Mouse (Mus musculus): Measurements from ENCODE around the gene Garnl3. TPM values are rescaled to one million over a fixed set of nuclear protein-coding genes. Genes with fewer than 3 reads are reported as not detected.

The Garnl3 gene
- polyA plus RNA-seq, 1 experiment from 2014 or later, result 2.1 TPM

- H3K9ac ChIP-seq, result no peak overlapping the region
- no peak overlapping the region for H3K4me3 ChIP-seq
- H3K27ac ChIP-seq, result no peak overlapping the region
- no peaks in the 10 kb centered on the region for H3K4me1 ChIP-seq
- no peaks in the 10 kb centered on the region for H3K9me3 ChIP-seq (replicated peaks)
- WGBS (ENCODE audit: insufficient replicate concordance), result 77% methylated on average over 6 of the region's 6 CpGs
- H3K36me3 ChIP-seq, result no peaks in the 10 kb centered on the region
- H3K4me2 ChIP-seq, result no peak overlapping the region
- no peaks in the 10 kb centered on the region for H3K27me3 ChIP-seq (replicated peaks)
- no peak for ATAC-seq
Measured at GRCm38 (mm10) chr2:33169445-33169844, 38.0 kb upstream of the Garnl3 start.

GRCm38 (mm10) chr2:33167060-33167459 is 35.6 kb upstream of the Garnl3 start:
- Histone ChIP-seq H3K27me3 (replicated peaks) (no peaks in the 10 kb centered on the region), H3K36me3 (no peaks in the 10 kb centered on the region), H3K4me1 (no peaks in the 10 kb centered on the region), H3K9ac (no peak overlapping the region), H3K4me2 (no peak overlapping the region), H3K4me3 (no peak overlapping the region), H3K27ac (no peak overlapping the region), H3K9me3 (replicated peaks) (no peaks in the 10 kb centered on the region)
- WGBS (ENCODE audit: insufficient replicate concordance), result 53% methylated on average over 3 of the region's 3 CpGs
- no peak for ATAC-seq

- Histone ChIP-seq H3K4me1 (no peaks in the 10 kb centered on the region), H3K4me3 (no peak overlapping the region), H3K36me3 (no peaks in the 10 kb centered on the region), H3K4me2 (no peak overlapping the region), H3K9ac (no peak overlapping the region), H3K27me3 (replicated peaks) (no peaks in the 10 kb centered on the region), H3K27ac (no peak overlapping the region), H3K9me3 (replicated peaks) (no peaks in the 10 kb centered on the region)
- WGBS (ENCODE audit: insufficient replicate concordance), result 52% methylated on average over 7 of the region's 7 CpGs
- ATAC-seq, result no peak
Measured at GRCm38 (mm10) chr2:33165710-33166374, 34.4 kb upstream of the Garnl3 start.

GRCm38 (mm10) chr2:33165229-33165628 is 33.8 kb upstream of the Garnl3 start:
- Histone ChIP-seq H3K9me3 (replicated peaks) (no peaks in the 10 kb centered on the region), H3K4me2 (no peak overlapping the region), H3K9ac (no peak overlapping the region), H3K4me3 (no peak overlapping the region), H3K36me3 (no peaks in the 10 kb centered on the region), H3K4me1 (0 out of 2 replicates have a peak, but pooled peaks cover 3% of the 10 kb centered on the region), H3K27ac (no peak overlapping the region), H3K27me3 (replicated peaks) (no peaks in the 10 kb centered on the region)
- 57% methylated on average over 4 of the region's 4 CpGs for WGBS (ENCODE audit: insufficient replicate concordance)
- ATAC-seq, result no peak

- no peak overlapping the region for H3K9ac ChIP-seq
- no peak overlapping the region for H3K4me3 ChIP-seq
- no peak for ATAC-seq
- H3K9me3 ChIP-seq (replicated peaks), result no peaks in the 10 kb centered on the region
- H3K27ac ChIP-seq, result no peak overlapping the region
- WGBS (ENCODE audit: insufficient replicate concordance), result 54% methylated on average over 3 of the region's 3 CpGs
- no peaks in the 10 kb centered on the region for H3K36me3 ChIP-seq
- no peak overlapping the region for H3K4me2 ChIP-seq
- H3K27me3 ChIP-seq (replicated peaks), result no peaks in the 10 kb centered on the region
- H3K4me1 ChIP-seq, result peaks cover 6% of the 10 kb centered on the region; the same call in 1 of the 2 replicates
Measured at GRCm38 (mm10) chr2:33164646-33165045, 33.2 kb upstream of the Garnl3 start.

- Histone ChIP-seq H3K27ac (no peak overlapping the region), H3K36me3 (no peaks in the 10 kb centered on the region), H3K9me3 (replicated peaks) (no peaks in the 10 kb centered on the region), H3K4me3 (no peak overlapping the region), H3K27me3 (replicated peaks) (no peaks in the 10 kb centered on the region), H3K9ac (no peak overlapping the region), H3K4me1 (peaks cover 10% of the 10 kb centered on the region; the same call in 1 of the 2 replicates), H3K4me2 (no peak overlapping the region)
- no peak for ATAC-seq
- 56% methylated on average over 2 of the region's 2 CpGs for WGBS (ENCODE audit: insufficient replicate concordance)
Measured at GRCm38 (mm10) chr2:33162126-33162525, 30.7 kb upstream of the Garnl3 start.

- Histone ChIP-seq H3K9ac (no peak overlapping the region), H3K27me3 (replicated peaks) (no peaks in the 10 kb centered on the region), H3K4me3 (no peak overlapping the region), H3K27ac (no peak overlapping the region), H3K36me3 (no peaks in the 10 kb centered on the region), H3K4me2 (no peak overlapping the region), H3K4me1 (peaks cover 10% of the 10 kb centered on the region; the same call in 1 of the 2 replicates), H3K9me3 (replicated peaks) (no peaks in the 10 kb centered on the region)
- 60% methylated on average over 12 of the region's 12 CpGs for WGBS (ENCODE audit: insufficient replicate concordance)
- no peak for ATAC-seq
Measured at GRCm38 (mm10) chr2:33160326-33160973, 29.0 kb upstream of the Garnl3 start.

- no peak overlapping the region for H3K4me2 ChIP-seq
- no peak overlapping the region for H3K27ac ChIP-seq
- no peaks in the 10 kb centered on the region for H3K9me3 ChIP-seq (replicated peaks)
- no peak overlapping the region for H3K4me3 ChIP-seq
- no peak for ATAC-seq
- no peak overlapping the region for H3K9ac ChIP-seq
- no peaks in the 10 kb centered on the region for H3K27me3 ChIP-seq (replicated peaks)
- H3K36me3 ChIP-seq, result no peaks in the 10 kb centered on the region
- 77% methylated on average over 7 of the region's 7 CpGs for WGBS (ENCODE audit: insufficient replicate concordance)
- peaks cover 10% of the 10 kb centered on the region; the same call in 1 of the 2 replicates for H3K4me1 ChIP-seq
Measured at GRCm38 (mm10) chr2:33159593-33159992, 28.1 kb upstream of the Garnl3 start.

GRCm38 (mm10) chr2:33158895-33159294 is 27.4 kb upstream of the Garnl3 start:
- no peaks in the 10 kb centered on the region for H3K27me3 ChIP-seq (replicated peaks)
- no peak overlapping the region for H3K9ac ChIP-seq
- H3K4me2 ChIP-seq, result no peak overlapping the region
- 67% methylated on average over 6 of the region's 6 CpGs for WGBS (ENCODE audit: insufficient replicate concordance)
- no peak overlapping the region for H3K4me3 ChIP-seq
- no peak for ATAC-seq
- no peaks in the 10 kb centered on the region for H3K9me3 ChIP-seq (replicated peaks)
- no peaks in the 10 kb centered on the region for H3K36me3 ChIP-seq
- H3K4me1 ChIP-seq, result peaks cover 10% of the 10 kb centered on the region; the same call in 1 of the 2 replicates
- H3K27ac ChIP-seq, result no peak overlapping the region

GRCm38 (mm10) chr2:33156283-33156781 is 24.9 kb upstream of the Garnl3 start:
- H3K4me2 ChIP-seq, result no peak overlapping the region
- no peaks in the 10 kb centered on the region for H3K27me3 ChIP-seq (replicated peaks)
- no peak overlapping the region for H3K4me3 ChIP-seq
- no peak overlapping the region for H3K9ac ChIP-seq
- H3K4me1 ChIP-seq, result peaks cover 10% of the 10 kb centered on the region; the same call in 1 of the 2 replicates
- no peak overlapping the region for H3K27ac ChIP-seq
- ATAC-seq, result no peak
- no peaks in the 10 kb centered on the region for H3K36me3 ChIP-seq
- no peaks in the 10 kb centered on the region for H3K9me3 ChIP-seq (replicated peaks)
- 71% methylated on average over 5 of the region's 5 CpGs for WGBS (ENCODE audit: insufficient replicate concordance)

GRCm38 (mm10) chr2:33154751-33155372 is 23.4 kb upstream of the Garnl3 start:
- WGBS (ENCODE audit: insufficient replicate concordance), result 21% methylated on average over 5 of the region's 5 CpGs
- no peak for ATAC-seq

GRCm38 (mm10) chr2:33146994-33147393 is 15.5 kb upstream of the Garnl3 start:
- ATAC-seq, result no peak
- H3K4me3 ChIP-seq, result no peak overlapping the region
- H3K36me3 ChIP-seq, result no peaks in the 10 kb centered on the region
- no peaks in the 10 kb centered on the region for H3K4me1 ChIP-seq
- H3K27ac ChIP-seq, result no peak overlapping the region
- no peaks in the 10 kb centered on the region for H3K9me3 ChIP-seq (replicated peaks)
- no peak overlapping the region for H3K9ac ChIP-seq
- WGBS (ENCODE audit: insufficient replicate concordance), result 66% methylated on average over 4 of the region's 4 CpGs
- H3K27me3 ChIP-seq (replicated peaks), result no peaks in the 10 kb centered on the region
- no peak overlapping the region for H3K4me2 ChIP-seq

More at GRCm38 (mm10) chr2:33154751-33155372, 23.4 kb upstream of the Garnl3 start:
- Histone ChIP-seq H3K36me3 (no peaks in the 10 kb centered on the region), H3K9me3 (replicated peaks) (no peaks in the 10 kb centered on the region), H3K27ac (no peak overlapping the region), H3K9ac (no peak overlapping the region), H3K4me2 (no peak overlapping the region), H3K27me3 (replicated peaks) (no peaks in the 10 kb centered on the region), H3K4me1 (peaks cover 5% of the 10 kb centered on the region; the same call in 1 of the 2 replicates), H3K4me3 (no peak overlapping the region)
